Mouse (Mus musculus): Measurements from ENCODE around the gene Jph2. TPM values are rescaled to one million over a fixed set of nuclear protein-coding genes. Genes with fewer than 3 reads are reported as not detected.
A peak's percentile ranks its signal among the peaks of the same experiment; 100 is the strongest.

Jph2 gene
- total RNA-seq, 2 experiments from 2014 or later = 352 to 422 TPM

DNA sequence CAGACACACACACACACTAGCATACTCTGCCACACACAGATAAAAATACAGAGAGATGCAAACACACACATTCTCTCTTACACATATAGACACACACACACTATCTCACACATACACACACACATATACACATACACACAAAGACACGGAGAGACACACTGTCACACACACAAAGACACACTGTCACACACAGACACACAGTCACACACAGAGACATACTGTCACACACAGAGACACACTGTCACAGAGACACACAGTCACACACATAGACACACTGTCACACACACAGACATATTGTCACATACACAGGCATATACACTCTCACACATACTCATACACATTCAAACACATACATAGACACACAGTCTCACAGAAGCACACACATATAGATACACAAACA, 25.2 kb downstream of the Jph2 start:
- DNase-seq = no peak
- intact Hi-C loops (cut with DNase I; ENCODE audit: low total_unique reads) = no loop called here

DNA sequence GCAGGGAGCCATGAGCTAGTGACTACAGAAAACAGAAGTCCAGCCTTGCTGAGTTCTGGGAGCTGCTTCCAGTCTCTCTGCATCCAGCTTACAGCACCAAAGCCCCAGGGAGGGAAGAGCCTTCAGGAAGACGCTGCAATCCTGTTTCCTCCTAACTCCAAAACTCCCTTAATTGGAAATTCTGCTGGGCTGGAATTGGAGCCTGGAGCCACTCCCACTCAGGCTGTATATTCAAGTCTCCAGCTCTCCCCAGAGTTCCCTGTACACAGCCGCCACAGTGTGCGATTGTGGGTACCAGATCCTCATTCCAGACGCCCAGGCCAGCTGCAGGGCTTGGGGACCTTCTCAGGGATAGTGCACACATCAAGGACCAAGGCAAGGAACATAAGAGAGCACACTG, 27.6 kb downstream of the Jph2 start:
- intact Hi-C loops (cut with DNase I; ENCODE audit: low total_unique reads) = no loop called here
- DNase-seq = no peak

DNA sequence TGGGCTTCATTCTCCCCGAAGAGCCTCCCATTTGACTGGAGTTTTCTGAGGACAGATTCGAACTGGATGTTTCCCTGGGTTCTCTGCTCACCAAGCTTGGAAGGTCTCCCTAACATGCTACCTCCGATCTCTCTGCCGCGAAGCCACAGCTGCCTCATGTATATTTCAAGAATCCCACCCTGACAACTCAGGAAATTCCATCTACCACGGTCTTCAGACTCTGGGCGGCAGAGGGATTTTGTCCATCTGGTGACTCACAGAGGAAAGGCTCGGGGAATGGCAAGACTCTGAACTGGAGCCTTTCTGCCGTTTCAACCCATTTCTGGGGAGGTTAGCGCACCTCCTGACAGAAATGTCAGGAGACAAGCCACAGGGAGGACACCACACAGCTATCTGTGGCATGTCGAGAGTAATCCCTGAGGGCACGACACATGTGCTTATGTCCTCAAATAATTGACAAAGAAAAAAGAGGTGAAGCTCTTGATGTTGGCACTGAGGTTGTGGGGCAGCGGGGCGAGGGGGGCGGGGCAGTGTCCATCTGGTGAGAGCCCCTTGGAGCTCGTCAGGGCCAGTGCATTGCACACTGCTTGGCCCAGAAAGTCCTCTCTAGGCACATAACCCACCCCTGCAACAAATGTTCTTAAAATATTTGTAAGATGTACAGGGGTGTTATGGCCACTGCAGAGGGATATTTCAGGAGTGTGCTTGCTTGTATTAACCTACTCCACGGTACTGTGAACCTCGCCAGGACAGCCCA, 32.8 kb downstream of the Jph2 start:
- no peak for DNase-seq
- intact Hi-C loops (cut with DNase I; ENCODE audit: low total_unique reads) = no loop called here

DNA sequence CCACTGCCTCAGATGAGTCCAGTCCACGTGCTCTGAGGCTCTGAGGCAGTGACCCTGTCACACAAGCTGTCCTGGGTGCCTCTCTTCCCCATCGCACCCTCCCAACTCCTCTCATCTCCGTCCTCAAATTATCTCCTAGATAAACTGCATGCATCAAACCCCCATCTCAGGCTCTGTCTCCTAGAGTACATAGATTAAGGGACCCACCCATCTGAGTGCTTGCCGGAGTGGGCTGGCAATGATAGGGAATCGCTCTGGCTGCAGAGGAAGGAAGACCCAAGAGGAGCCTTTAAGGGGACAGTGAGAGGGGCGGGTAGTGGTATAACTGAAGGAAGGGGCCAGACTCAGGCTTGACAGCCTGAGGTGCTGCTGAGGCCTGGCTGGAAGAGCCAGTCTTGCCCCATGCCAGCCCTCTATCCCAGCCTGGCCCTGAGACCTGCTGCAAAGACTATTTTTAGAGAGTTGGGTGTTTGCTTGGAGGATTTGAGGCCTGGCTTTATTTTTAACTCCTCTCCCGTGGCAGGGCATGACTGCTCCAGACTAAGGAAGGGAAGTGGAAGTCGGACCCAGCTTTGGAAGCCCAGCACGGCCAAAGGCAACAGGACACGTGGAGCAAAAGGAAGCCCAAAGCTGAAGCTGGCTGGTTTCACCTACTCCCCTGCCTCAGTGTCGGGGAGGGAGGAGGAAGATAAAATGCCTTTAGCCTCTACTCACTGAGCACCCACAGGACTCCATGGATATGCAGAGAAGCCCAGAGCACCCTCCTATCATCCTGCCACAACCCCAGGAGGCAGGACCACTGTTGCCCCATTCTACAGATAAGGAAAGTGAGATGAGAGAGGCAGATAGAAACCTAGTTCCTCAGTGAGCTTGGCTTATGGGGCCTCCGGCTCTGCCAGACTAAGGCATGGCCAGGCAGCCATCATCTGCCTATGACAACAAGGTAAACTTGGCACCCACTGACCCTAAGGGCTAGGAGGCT, 34.6 kb downstream of the Jph2 start:
- intact Hi-C loops (cut with DNase I; ENCODE audit: low total_unique reads) = no loop called here
- DNase-seq = peak; percentile 41

DNA sequence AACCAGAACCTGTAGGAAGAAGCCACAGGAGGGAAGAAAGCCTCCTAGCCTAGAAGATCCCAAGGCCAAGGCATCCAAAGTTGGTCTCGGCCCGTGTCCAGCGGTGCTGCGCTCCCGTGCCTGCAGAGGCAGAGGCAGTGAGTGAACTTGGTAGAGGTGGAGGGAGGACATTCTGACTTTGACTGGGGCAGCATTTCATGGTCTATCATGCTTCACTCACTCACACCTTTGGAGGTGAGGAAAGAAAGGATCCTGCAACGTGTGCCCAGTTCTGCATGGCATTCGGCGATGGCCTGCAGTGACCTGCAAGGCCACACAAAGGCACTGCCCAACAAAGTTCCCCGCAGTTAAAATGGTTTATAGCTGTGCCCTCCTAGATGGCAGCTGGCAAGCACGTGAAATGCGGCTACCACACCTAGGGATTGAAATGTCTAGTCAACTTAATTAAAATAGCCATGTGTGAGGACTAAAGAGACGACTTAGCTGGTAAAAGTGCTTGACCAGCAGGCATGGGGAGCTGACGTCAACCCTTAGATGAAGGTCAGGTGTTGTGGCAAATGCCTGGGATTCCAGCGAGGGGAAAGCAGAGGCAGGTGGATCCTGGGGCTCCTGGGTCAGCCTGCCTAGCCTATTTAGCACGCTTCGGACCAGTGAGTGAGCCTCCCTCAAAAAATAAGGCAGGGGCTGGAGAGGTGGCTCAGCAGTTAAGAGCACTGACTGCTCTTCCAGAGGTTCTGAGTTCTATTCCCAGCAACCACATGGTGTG, 36.8 kb downstream of the Jph2 start:
- intact Hi-C loops (cut with DNase I; ENCODE audit: low total_unique reads) = no loop called here
- DNase-seq = no peak

DNA sequence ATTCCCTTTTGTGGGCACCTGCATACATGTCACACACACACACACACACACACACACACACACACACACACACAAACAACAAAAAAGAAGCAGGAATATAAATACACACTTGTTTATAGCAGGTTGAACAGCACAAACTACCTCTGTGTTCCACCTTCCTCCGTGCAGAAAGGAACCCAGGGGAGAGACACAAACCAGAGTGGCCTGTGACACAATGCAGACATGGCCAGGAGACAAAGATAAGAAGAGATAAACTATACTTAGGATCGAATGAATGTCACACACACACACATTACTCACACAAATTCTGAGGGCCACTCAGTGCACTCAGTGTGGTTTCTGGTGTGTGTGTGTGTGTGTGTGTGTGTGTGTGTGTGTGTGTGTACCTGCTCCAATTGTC, 38.5 kb downstream of the Jph2 start:
- no peak for DNase-seq
- intact Hi-C loops (cut with DNase I; ENCODE audit: low total_unique reads) = no loop called here

DNA sequence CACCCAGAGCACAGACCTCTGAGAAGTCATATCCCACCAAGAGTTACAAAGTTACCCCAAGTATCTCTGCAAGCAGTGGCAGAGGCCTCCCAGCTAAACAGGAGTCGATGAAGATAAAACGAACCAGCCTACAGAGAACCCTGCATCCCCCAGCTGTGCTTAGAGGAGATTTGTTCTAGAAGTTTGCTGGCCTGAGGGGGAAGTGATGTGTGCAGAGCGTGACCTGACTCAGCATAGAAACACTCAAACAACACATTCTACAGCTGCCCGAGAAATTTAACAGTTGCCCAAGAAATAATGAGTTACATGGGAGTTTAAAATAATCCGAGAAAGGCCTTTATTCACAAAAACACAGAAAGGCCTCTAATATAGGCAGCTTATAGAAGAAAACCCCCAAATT, 39.1 kb downstream of the Jph2 start:
- intact Hi-C loops (cut with DNase I; ENCODE audit: low total_unique reads) = no loop called here
- no peak for DNase-seq

DNA sequence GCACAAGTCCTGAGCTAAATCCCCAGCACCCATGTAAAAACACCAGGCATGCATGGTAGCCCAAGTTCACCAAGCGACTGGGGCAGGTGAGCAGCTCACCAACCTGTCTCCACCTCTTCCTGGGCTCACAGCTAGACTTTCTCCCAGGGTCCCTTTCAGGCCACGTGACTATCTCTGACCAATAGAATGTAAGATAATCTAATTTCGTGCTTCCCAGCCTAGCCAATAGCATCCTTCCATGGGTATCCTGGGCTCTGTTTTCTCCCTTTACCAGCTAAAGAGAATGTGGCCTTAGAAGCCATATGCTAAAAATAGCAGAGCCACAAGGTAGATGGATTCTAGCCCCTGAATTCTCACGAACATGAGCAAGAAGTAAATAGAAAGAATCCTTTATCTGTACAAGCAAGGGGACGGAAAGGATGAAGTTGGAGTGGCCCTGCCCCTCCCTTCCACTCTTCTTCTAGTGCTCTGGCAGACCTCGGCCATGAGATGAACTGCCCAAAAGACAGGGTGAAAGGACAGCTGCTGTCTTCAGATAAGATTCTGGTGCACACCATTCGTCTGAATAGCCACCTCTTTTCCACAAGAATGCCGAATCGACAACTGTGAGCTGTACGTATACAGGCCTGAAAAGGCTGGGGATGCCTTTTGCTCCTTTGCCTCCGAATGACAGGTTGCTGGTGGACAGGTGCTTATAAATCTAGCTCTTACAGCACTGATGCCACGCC, 41.5 kb downstream of the Jph2 start:
- DNase-seq = no peak
- intact Hi-C loops (cut with DNase I; ENCODE audit: low total_unique reads) = no loop called here

DNA sequence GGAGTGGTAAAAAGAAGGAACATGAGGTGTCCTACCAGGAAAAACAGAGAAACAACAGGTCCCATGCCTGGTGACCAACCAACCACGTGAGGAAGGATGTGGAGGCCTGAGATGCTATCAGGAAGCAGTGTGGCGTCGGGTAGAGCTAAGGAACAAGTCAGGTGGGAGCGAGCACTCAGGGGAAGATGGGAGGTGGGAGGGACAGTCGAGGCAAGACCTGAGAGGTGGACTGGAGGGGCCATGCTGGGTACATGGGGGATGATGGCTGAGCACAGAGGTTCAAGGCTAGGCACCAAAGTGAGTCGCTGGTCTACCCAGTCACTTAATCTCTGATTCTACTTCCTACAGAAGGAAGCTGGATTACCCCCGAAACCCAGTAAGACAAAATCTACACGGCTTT, 42.1 kb downstream of the Jph2 start:
- intact Hi-C loops (cut with DNase I; ENCODE audit: low total_unique reads) = no loop called here
- no peak for DNase-seq

DNA sequence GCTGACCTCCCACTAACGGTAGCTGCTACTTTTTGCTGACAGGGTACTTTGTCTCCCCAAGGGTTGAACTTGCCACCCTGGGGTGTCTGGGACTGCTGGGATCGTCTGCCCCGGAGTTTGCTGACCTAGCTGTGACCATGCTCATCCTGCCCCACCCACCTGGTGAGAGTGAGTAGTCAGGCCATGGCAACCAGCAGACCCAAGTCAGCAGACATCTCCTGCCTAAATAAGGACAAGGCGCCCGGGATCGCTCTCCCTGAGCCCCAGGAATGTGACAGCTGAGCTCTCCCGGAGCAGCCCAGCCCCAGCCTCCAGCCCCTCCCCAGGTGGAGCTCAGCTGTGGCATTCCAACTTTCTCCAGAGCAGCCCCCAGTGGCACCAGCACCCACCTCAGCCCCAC, 44.1 kb downstream of the Jph2 start:
- DNase-seq = peak; percentile 71

DNA sequence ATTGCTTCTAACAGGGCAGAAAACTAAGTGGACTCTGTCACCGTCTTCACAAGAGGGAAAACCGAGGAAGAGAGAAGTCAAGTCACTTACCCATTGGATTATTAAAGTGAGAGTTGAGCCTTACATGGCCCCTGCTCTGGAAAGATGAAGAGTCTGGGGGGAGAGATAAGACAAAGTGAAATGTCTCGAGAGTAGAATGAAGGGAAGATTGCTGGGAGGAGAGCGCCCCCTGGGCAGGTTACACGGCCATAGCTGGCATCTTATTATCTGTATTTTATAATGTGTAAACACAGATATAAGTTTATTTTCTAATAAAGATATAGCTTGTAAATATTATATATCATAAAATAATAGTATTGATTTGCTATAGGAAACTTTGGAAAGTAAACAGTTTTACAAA, 47.4 kb downstream of the Jph2 start:
- intact Hi-C loops (cut with DNase I; ENCODE audit: low total_unique reads) = no loop called here

More for the DNA sequence above, 44.1 kb downstream of the Jph2 start:
- intact Hi-C loops (cut with DNase I; ENCODE audit: low total_unique reads) = no loop called here

DNA sequence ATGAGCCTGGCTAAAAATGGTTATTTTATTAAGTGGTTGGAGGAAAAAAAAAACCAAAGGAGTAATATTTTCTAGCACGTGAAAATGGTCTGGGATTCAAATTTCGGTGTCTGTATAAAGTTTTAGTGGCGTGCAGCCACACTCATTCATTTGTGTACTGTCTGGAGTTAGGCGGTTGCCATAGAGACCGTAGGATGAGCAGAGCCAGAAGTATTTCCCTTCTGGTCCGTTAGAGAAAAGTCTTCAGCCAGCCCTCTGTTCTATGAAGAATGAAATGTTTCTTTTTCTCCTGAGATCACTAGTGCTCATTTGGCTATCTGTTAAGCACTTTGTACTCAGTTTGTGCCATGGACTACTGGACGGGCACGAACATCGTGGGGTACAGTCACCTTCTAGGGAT, 48.4 kb downstream of the Jph2 start:
- intact Hi-C loops (cut with DNase I; ENCODE audit: low total_unique reads) = no loop called here
- DNase-seq = peak; percentile 41

More for the DNA sequence above, 47.4 kb downstream of the Jph2 start:
- DNase-seq = no peak

DNA sequence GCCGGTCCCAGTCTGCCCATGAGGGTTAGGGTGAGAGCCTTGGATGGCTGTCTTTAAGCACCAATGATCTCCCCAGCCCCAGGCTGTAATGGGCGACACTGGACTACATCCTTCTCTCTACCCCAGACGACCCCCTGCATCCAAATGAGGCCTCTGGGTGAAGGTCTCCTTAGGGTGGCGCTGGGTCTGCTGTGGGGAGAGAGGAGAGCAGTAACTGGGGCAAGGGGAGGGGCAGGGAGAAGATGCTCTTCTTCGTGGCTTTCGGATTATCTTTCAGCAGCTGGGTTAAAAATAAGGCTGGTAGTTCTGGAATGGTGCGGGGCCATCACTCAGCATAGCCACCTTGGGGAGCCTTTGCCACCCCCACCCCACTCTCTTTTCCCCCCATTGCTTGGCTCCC, 49.1 kb downstream of the Jph2 start:
- DNase-seq = no peak
- intact Hi-C loops (cut with DNase I; ENCODE audit: low total_unique reads) = no loop called here

DNA sequence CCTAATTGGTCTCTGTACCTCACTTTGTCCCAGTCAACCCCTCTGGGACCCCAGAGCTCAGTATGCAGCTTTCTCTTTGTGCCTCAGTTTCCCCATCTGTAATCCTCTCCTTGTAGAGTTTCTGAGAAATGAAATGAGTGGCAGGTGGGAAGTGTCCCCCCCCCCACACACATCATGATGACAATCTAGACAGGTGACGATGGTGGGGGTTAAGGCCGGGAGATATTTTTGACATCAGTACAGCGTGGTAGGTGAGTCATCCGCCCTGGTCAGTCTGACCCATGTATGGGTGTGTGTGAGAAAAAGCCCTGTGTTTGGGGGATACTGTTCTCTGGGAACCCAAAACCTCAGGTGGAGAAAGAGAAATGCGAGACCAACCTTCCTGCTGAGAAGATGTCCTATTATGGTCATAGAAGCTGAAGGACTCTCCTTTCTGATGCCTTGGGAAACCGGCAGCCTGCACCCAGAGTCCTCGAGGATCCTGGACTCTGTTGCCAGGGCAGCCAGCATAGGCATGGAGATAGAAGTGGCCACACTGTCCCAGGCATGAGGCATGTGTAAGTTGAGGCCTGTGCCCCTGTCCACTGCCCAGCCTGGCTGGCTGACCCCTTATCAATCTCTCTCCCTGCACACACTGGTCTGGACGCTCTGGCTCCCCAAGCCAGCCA, 50.1 kb downstream of the Jph2 start:
- intact Hi-C loops (cut with DNase I; ENCODE audit: low total_unique reads) = no loop called here
- DNase-seq = no peak

DNA sequence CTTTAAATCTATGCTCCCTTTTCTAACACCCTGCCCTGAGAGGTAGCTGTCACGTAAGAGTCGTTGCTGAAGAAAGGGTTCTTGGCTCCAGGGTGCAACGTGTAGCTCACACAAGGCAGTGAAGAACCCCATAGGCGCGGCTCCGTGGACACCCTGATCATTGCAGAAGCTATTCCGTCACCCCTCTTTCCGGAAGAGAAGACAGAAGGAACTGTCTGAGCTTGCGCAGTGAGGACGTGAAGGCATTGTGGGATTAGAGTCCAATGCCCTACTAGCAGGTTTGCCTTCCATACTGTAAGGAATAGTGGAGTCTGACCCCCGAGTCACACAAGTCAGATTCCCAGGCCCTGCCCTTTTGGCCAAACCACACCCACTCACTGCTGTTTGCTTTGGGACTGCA, 51.3 kb downstream of the Jph2 start:
- intact Hi-C loops (cut with DNase I; ENCODE audit: low total_unique reads) = no loop called here

DNA sequence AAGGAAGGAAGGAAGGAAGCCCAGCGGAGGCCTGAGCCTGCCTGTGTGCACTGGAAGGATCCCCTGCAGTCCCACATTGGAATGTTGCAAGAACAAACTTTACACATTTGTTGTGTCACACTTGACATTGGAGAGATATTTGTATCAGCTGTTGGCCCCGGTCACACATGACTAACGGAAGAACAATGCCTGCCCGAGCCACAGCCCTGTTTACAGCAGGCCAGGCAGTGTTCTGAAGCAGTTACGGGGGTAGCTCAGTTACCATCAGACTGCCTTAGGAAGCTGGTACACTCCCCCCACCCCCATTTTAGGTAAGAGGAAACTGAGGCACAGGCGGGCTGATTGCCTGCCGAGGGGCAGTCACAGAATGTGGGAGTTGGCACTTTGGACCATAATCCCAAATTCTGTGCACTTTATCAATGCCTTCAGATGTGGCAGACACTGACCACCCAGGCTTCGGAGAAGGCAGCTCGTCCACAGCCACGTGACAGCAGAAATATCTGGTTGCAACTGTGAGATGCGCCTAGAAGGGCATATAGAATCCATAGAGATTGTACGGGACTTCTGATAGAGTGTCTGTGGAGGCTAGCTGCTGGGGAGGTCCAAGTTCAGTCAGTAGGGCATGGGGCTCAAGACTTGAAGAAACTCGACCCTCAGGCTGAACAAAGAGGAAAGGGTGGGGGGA, 52.7 kb downstream of the Jph2 start:
- intact Hi-C loops (cut with DNase I; ENCODE audit: low total_unique reads) = no loop called here
- DNase-seq = peak; percentile 32

More for the DNA sequence above, 51.3 kb downstream of the Jph2 start:
- no peak for DNase-seq

DNA sequence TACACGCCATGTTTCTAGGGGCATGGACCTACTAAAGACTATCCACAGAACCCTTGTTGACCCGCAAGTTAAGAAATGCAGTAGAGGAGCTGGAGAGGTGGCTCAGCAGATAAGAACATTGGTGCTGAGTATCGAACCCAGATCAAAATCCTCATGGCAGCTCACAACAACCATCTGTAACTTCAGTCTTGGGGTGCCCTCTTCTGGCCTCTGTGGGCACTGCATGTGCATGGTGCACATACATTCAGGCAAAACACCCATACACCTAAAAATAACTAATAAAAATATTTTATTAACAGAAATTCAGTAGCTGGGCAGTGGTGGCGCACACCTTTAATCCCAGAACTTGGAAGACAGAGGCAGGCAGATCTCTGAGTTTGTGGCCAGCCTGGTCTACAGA, 54.1 kb downstream of the Jph2 start:
- no peak for DNase-seq
- intact Hi-C loops (cut with DNase I; ENCODE audit: low total_unique reads) = no loop called here

DNA sequence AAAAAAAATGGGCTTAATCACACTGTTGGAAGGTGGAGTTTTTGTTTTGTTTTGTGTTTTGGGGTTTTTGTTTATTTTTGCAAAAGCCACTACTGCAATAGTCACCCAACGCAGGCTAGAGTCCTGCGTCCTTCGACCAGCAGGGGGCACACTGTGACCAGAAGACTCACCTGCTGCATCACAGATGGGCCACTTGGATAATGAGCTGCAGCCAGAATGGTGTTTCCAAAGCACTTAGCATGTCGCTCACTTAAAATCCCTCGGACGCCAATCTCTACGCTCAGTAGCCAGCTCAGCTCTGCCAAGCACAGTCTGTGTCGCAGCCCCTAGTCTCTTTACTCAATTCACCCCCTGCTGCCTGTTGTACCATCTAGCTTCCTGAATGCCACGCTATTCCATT, 57.5 kb downstream of the Jph2 start:
- peak; percentile 71 for DNase-seq
- intact Hi-C loops (cut with DNase I; ENCODE audit: low total_unique reads) = no loop called here
